Mouse (Mus musculus) megakaryocyte, embryonic 14.5 days (primary cell): Measurements from ENCODE around the gene Rpl22l1. TPM values are rescaled to one million over a fixed set of nuclear protein-coding genes. Genes with fewer than 3 reads are reported as not detected.

ENCODE experiments used
- H3K27me3 ChIP-seq: replicated peaks from 2 replicates; pipeline ENCODE3; 2012; ENCODE audit warnings: inconsistent platforms
- H3K36me3 ChIP-seq: replicated peaks from 2 replicates; pipeline ENCODE3; 2012; ENCODE audit warnings: low read length, inconsistent platforms, mixed read lengths
- H3K4me1 ChIP-seq: 2 replicates; pipeline ENCODE4 v1.6.1; 2012; ENCODE audit warnings: inconsistent platforms
- H3K4me3 ChIP-seq: replicated peaks from 2 replicates; pipeline ENCODE3; 2012; ENCODE audit warnings: moderate library complexity, mild to moderate bottlenecking, inconsistent platforms
- H3K9me3 ChIP-seq: 2 replicates; pipeline ENCODE4 v1.6.1; 2012; ENCODE audit warnings: inconsistent platforms
- FLI1 ChIP-seq: IDR thresholded peaks from 2 replicates; pipeline ENCODE4 v1.6.1; 2012; ENCODE audit warnings: low read length, inconsistent platforms, mixed read lengths
- GATA1 ChIP-seq: IDR thresholded peaks from 3 replicates; pipeline ENCODE4 v1.6.1; 2012; ENCODE audit warnings: mixed read lengths, low read length, inconsistent platforms, borderline replicate concordance
- polyA plus RNA-seq: library from polyadenylated mRNA; stranded (reverse); fragments of >175 nt; gene quantifications from 2 replicates; pipeline ENCODE4 v1.2.3, GENCODE M21; 2012; ENCODE audit warnings: low replicate concordance; ENCODE audit not compliant: insufficient read depth

The Rpl22l1 gene
- polyA plus RNA-seq, 1 experiment: 11.5 TPM

GRCm38 (mm10) chr3:28780994-28781393, 24.2 kb upstream of the Rpl22l1 start, which contains the start of gene Eif5a2:
Gene Eif5a2, plus strand, starts transcription at chr3:28781276.
- TF ChIP-seq FLI1 (no peak), GATA1 (no peak)
- peak within 1 kb of the TSS; percentile 95 for H3K4me3 ChIP-seq
- peaks cover 3% of the 10 kb centered on the region for H3K27me3 ChIP-seq
- peaks cover 34% of the 10 kb centered on the region for H3K4me1 ChIP-seq
- H3K36me3 ChIP-seq: peaks cover 10% of the 10 kb centered on the region
- H3K9me3 ChIP-seq: no peaks in the 10 kb centered on the region

- peaks cover 34% of the 10 kb centered on the region for H3K4me1 ChIP-seq
- H3K4me3 ChIP-seq: peak overlapping the region; percentile 95
- peaks cover 3% of the 10 kb centered on the region for H3K27me3 ChIP-seq
Measured at GRCm38 (mm10) chr3:28781422-28781821, 23.8 kb upstream of the Rpl22l1 start.

GRCm38 (mm10) chr3:28781848-28782247, 23.4 kb upstream of the Rpl22l1 start:
- peaks cover 3% of the 10 kb centered on the region for H3K27me3 ChIP-seq
- H3K4me3 ChIP-seq: peak overlapping the region; percentile 95
- H3K4me1 ChIP-seq: peaks cover 35% of the 10 kb centered on the region
- no peaks in the 10 kb centered on the region for H3K9me3 ChIP-seq
- no peak for TF ChIP-seq GATA1
- TF ChIP-seq FLI1: no peak
- H3K36me3 ChIP-seq: peaks cover 10% of the 10 kb centered on the region

More at GRCm38 (mm10) chr3:28781422-28781821, 23.8 kb upstream of the Rpl22l1 start:
- H3K36me3 ChIP-seq: peaks cover 10% of the 10 kb centered on the region
- H3K9me3 ChIP-seq: no peaks in the 10 kb centered on the region
- no peak for TF ChIP-seq GATA1
- TF ChIP-seq FLI1: no peak

DNA sequence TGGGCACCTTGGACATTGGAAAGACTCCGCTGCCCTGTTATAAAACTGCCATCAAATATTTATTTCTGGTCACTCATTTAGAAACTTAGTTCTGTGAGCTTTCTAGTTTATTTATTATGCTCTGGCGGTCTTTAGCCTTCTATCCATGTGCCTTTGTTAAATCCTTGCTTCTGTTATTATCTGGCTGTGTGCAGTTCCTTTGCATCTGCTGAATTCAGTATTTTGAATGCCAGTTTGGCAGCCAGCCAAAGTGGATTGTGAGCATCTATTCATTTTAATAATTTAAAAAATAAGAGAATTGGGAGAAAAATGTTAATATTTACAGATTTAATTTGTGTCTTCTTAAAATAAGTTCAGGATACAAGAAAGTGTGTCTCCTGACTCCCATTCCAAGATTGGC, 21.1 kb upstream of the Rpl22l1 start:
- Histone ChIP-seq H3K36me3 (peaks cover 10% of the 10 kb centered on the region), H3K9me3 (no peaks in the 10 kb centered on the region), H3K27me3 (peaks cover 3% of the 10 kb centered on the region), H3K4me1 (peaks cover 38% of the 10 kb centered on the region), H3K4me3 (no peak overlapping the region)
- no peak for TF ChIP-seq GATA1

DNA sequence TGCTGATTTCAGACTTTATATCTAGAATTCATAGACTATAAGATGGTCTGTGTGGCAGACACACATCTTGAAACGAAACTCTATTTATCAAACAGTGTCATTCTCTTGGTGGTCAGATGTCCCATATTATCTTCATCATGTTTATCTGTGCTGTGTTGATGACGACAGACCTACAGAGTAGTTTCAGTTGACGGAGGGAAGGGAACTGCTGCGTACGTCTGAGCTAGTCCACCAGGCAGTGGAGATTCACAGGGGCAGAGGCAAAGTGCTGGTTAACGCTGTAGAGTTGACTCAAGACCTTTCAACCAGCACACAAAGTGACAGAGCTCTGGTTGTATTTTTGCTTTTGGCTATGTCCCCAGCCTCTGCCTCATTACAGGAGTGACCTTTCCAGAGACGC, 10.4 kb upstream of the Rpl22l1 start:
- H3K4me1 ChIP-seq: peaks cover 3% of the 10 kb centered on the region; the same call in 1 of the 2 replicates
- H3K9me3 ChIP-seq: no peaks in the 10 kb centered on the region
- H3K36me3 ChIP-seq: peaks cover 3% of the 10 kb centered on the region
- H3K27me3 ChIP-seq: no peaks in the 10 kb centered on the region
- H3K4me3 ChIP-seq: no peak overlapping the region
- TF ChIP-seq GATA1: no peak
- TF ChIP-seq FLI1: no peak

GRCm38 (mm10) chr3:28808039-28808643, 2.9 kb downstream of the Rpl22l1 start:
- Histone ChIP-seq H3K9me3 (no peaks in the 10 kb centered on the region), H3K36me3 (peaks cover 26% of the 10 kb centered on the region)
- TF ChIP-seq FLI1 (no peak), GATA1 (no peak)

GRCm38 (mm10) chr3:28811441-28811840, 6.2 kb downstream of the Rpl22l1 start:
- H3K36me3 ChIP-seq: peaks cover 24% of the 10 kb centered on the region
- H3K4me1 ChIP-seq: peaks cover 5% of the 10 kb centered on the region
- TF ChIP-seq FLI1 (no peak), GATA1 (no peak)
- no peaks in the 10 kb centered on the region for H3K9me3 ChIP-seq
- peaks cover 3% of the 10 kb centered on the region for H3K27me3 ChIP-seq
- no peak overlapping the region for H3K4me3 ChIP-seq

More at GRCm38 (mm10) chr3:28808039-28808643, 2.9 kb downstream of the Rpl22l1 start:
- H3K4me1 ChIP-seq: peaks cover 17% of the 10 kb centered on the region; the same call in 1 of the 2 replicates
- H3K4me3 ChIP-seq: no peak overlapping the region
- H3K27me3 ChIP-seq: no peaks in the 10 kb centered on the region

GRCm38 (mm10) chr3:28814361-28814760, 9.1 kb downstream of the Rpl22l1 start:
- TF ChIP-seq GATA1 (no peak), FLI1 (no peak)
- no peaks in the 10 kb centered on the region for H3K9me3 ChIP-seq
- H3K4me3 ChIP-seq: no peak overlapping the region
- no peaks in the 10 kb centered on the region for H3K36me3 ChIP-seq
- no peaks in the 10 kb centered on the region; the same call in 1 of the 2 replicates for H3K4me1 ChIP-seq
- H3K27me3 ChIP-seq: peaks cover 6% of the 10 kb centered on the region

DNA sequence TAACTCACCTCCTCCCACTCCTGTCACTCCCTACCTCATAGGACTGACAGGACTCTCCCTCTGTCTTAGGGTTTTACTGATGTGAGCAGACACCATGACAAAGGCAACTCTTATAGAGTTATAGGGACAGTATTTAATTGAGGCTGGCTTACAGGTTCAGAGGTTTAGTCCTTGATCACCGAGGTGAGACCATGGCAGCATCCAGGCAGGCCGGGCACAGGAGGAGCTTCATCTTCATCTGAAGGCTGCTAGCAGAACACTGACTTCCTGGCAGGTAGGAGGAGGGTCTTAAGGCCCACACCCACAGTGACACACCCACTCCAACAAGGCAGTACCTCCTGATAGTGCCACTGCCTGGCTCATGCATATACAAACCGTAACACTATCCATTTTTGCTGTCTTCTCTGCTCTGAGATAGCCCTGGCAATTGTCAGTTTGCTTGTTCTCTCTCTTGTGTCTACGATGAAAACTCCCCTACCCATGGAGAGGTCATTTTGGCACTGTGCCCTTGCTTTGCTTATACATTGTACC, 10.8 kb downstream of the Rpl22l1 start:
- no peaks in the 10 kb centered on the region for H3K9me3 ChIP-seq
- no peaks in the 10 kb centered on the region; the same call in 1 of the 2 replicates for H3K4me1 ChIP-seq
- no peak overlapping the region for H3K4me3 ChIP-seq
- no peak for TF ChIP-seq FLI1
- TF ChIP-seq GATA1: no peak
- peaks cover 6% of the 10 kb centered on the region for H3K27me3 ChIP-seq
- no peaks in the 10 kb centered on the region for H3K36me3 ChIP-seq

DNA sequence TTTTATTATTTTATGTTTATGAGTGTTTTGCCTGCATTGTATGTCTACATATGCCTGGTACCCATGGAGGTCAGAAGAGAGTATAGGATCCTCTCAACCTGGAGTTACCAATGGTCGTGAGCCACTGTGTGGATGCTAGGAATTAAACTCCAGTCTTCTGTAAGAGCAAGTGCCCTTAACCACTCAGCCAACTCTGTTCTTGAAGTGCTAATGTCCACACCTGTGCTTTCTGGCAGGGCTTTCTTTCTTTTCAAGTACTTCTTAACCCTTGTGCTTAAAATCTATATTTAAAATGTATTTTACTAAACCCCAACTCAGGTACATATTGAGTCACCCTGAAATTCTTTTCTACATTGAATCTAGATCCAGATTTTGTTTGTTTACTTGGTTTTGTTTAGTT, 21.0 kb downstream of the Rpl22l1 start:
- Histone ChIP-seq H3K36me3 (no peaks in the 10 kb centered on the region), H3K9me3 (no peaks in the 10 kb centered on the region), H3K27me3 (peaks cover 3% of the 10 kb centered on the region), H3K4me1 (no peaks in the 10 kb centered on the region), H3K4me3 (no peak overlapping the region)
- TF ChIP-seq FLI1: no peak
- TF ChIP-seq GATA1: no peak
